Mouse (Mus musculus) erythroblast, adult 5-6 weeks (primary cell): ENCODE results near the gene Tbc1d17. TPM values are rescaled to one million over a fixed set of nuclear protein-coding genes. Genes with fewer than 3 reads are reported as not detected.
A peak's percentile ranks its signal among the peaks of the same experiment; 100 is the strongest.

Experiments used
- ATAC-seq: replicated peaks from 2 replicates; pipeline ENCODE4 v1.8.0; 2016; ENCODE audit warnings: moderate number of reproducible peaks, mild to moderate bottlenecking, moderate TSS enrichment, inconsistent platforms; ENCODE audit not compliant: poor library complexity, low FRiP score, severe bottlenecking
- total RNA-seq, 2 experiments: library from RNA; stranded (forward) in 1 of 2; stranded (reverse) in 1 of 2; fragments of 150-400 nt in 1 of 2; fragments of 200-764, 138-1000 nt in 1 of 2; gene quantifications; 2 replicates each; pipeline versions ENCODE4 v1.2.3 to v1.2.4; 2015 to 2017; ENCODE audit warnings: low replicate concordance in 2 of 2

Gene Tbc1d17
- total RNA-seq, 2 experiments from 2014 or later: 15.8 to 33.6 TPM

GRCm38 (mm10) chr7:44854356-44855031 is 5.6 kb upstream of the Tbc1d17 start:
- peak; percentile 57 for ATAC-seq

- ATAC-seq: 0 out of 2 replicates have a peak, but pooled peaks have one; percentile 3
Measured at GRCm38 (mm10) chr7:44853596-44854355, 4.9 kb upstream of the Tbc1d17 start.

GRCm38 (mm10) chr7:44853065-44853464 is 4.2 kb upstream of the Tbc1d17 start:
- ATAC-seq: no peak

- no peak for ATAC-seq
Measured at GRCm38 (mm10) chr7:44852259-44853027, 3.6 kb upstream of the Tbc1d17 start.

- ATAC-seq: no peak
Measured at GRCm38 (mm10) chr7:44851625-44852234, 2.9 kb upstream of the Tbc1d17 start.

GRCm38 (mm10) chr7:44850789-44851624 is 2.1 kb upstream of the Tbc1d17 start:
- no peak for ATAC-seq

- no peak for ATAC-seq
Measured at GRCm38 (mm10) chr7:44850146-44850545, 1.3 kb upstream of the Tbc1d17 start.

GRCm38 (mm10) chr7:44849416-44850111 is 685 bp upstream of the Tbc1d17 start:
- peak; percentile 60 for ATAC-seq

GRCm38 (mm10) chr7:44847772-44848171 is 1.1 kb downstream of the Tbc1d17 start:
- no peak for ATAC-seq

- ATAC-seq: no peak
Measured at GRCm38 (mm10) chr7:44846804-44847203, 2.1 kb downstream of the Tbc1d17 start.

GRCm38 (mm10) chr7:44845006-44845405 is 3.9 kb downstream of the Tbc1d17 start:
- ATAC-seq: no peak

- ATAC-seq: no peak
Measured at GRCm38 (mm10) chr7:44841825-44842463, 6.9 kb downstream of the Tbc1d17 start.

- no peak for ATAC-seq
Measured at GRCm38 (mm10) chr7:44840426-44840825, 8.5 kb downstream of the Tbc1d17 start.

GRCm38 (mm10) chr7:44839491-44840191 is 9.2 kb downstream of the Tbc1d17 start:
- no peak for ATAC-seq

- ATAC-seq: no peak
Measured at GRCm38 (mm10) chr7:44839171-44839490, 9.7 kb downstream of the Tbc1d17 start.

GRCm38 (mm10) chr7:44838073-44838472 is 10.8 kb downstream of the Tbc1d17 start:
- no peak for ATAC-seq

GRCm38 (mm10) chr7:44836423-44837053 is 12.3 kb downstream of the Tbc1d17 start:
- no peak for ATAC-seq
